Mouse (Mus musculus) T-cell, adult 2 months (primary cell): ENCODE measurements at regions not wholly inside any gene's neighbourhood (a gene's known extent, or its start where the extent isn't known, plus 50 kb on each side); places are given as distances from the start of the nearest gene placed in this dataset.
A peak's percentile ranks its signal among the peaks of the same experiment; 100 is the strongest.
"Not testable (repeated sequence)": the region's sequence is repeated elsewhere in the genome, so short reads cannot be mapped to it uniquely, and the experiment has no call there.

Source experiments
- DNase-seq: peaks from one replicate; pipeline ENCODE4 v3.0.0; 2022; ENCODE audit warnings: low spot score

DNA sequence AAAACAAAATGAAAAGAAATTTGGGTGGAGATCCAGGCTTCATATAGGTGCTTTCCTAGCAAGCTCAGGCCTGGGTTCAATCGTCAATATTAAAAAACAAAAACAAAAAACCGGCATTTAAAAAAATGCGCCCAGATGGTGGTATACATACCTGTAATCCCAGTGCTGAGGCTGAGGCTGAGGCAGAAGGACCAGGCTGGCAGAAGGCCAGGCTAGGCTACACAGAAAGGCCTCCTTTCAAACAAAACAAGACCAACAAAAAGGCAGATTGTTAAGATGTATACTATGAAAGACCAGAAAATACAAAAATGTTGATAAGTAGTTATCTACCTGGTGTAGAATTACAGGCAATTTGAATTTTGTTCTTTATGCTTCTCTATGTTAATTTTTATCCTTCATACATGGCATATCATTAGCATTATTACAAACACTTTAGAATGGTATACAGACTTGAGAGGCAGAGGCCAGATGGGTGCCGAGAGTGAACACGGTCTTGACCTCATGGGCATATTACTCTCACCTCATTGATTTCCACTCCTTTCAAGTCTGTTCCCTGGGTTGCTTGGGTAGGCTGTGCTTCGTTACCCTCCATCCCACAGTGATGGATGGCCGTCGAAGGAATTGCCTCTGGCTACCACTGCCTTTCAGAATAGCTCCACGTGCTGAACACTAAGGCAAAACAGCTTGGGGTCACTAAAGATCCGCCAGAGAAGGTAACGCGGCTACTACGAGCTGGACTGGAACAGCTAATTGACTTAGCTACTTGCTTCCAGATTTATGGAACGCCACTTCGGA is 339.6 kb upstream of the Gm6657 start:
- DNase-seq: no peak

GRCm38 (mm10) chr12:77855796-77856195 is 338.2 kb upstream of the Gm6657 start:
- no peak for DNase-seq

DNA sequence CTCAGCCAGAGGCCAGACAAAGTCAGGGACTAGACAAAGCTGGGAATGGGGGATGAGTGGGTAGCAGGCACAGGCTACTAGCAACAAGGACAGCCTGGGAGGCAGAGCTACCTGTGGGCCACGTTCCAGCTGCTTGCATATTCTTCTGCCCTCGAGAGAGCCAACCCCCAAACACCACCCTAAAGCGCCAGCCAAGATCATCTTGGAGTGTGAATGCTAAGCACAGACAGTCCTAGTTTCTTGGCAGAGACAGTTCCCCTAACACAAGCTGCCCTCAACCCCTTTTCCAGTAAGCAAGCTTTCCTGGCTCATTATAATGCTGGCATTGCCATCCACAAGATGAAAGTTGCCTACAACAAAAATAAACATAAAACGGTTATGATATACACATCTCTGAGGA is 336.8 kb upstream of the Gm6657 start:
- DNase-seq: no peak

- no peak for DNase-seq
Measured at GRCm38 (mm10) chr12:77860769-77861557, 333.1 kb upstream of the Gm6657 start.

DNA sequence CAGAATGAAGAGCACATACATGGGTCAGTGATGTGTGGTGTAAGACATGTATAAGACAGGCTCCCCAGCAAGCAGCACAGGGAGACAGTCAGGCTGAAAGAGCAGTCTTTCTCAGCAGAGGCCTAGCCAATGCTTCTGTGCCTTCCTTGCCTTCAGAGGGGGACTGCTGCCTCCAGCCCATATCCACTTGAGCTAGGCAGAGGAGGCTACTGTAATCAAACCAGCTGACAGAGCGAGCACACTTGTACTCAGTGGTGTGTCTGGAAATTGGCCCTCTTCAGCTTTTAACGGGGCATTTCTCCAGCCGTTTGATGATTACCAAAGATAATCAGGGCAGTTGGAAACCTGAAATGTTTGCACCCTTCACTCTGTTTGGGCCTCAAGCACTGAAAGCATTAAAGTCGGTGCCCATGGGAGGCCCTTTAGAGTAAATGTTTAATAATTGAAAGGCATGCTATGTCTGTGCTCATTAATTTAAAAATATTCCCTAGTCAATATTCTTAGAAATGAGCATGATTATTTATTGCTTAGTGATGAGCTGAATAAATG is 326.0 kb upstream of the Gm6657 start:
- no peak for DNase-seq

DNA sequence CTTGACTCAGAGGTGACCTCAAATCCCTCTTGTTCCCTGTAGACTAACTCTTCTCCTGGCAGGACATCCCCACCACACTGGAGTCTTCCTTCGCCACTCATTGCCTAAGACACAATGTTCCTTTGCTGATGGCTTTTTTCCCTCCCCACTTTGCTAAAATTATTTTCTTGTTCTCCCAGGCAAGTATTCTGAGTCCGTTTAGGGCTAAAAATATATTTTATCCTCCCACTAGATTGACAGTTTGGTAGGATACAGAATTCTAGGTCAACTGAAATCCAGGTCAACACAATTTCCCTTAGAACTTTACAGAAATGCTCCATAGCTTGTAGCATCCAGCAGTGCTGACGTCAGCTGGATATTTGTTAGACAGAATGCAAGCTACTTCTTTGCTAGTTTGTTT is 324.7 kb upstream of the Gm6657 start:
- DNase-seq: no peak

- no peak for DNase-seq
Measured at GRCm38 (mm10) chr12:77887335-77887734, 306.7 kb upstream of the Gm6657 start.

DNA sequence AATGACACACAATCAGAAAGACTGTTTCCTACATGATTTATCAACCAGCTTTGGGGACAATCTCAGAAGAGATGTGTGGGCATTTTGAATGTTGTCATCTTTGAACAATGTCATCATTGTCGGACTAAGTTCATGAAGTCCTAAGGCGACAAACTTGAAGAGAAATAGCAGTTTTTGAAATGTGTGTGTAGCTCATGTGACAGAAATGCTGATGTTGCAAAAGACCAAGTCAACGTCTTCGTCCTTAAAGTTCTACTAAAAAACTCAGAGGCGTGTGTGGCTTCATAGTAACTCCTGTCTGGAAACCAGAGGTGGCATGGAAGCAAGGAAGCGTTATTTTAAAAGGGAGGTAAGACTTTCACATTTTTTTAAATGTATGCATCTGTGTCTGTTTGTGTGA is 302.6 kb upstream of the Gm6657 start:
- DNase-seq: no peak

DNA sequence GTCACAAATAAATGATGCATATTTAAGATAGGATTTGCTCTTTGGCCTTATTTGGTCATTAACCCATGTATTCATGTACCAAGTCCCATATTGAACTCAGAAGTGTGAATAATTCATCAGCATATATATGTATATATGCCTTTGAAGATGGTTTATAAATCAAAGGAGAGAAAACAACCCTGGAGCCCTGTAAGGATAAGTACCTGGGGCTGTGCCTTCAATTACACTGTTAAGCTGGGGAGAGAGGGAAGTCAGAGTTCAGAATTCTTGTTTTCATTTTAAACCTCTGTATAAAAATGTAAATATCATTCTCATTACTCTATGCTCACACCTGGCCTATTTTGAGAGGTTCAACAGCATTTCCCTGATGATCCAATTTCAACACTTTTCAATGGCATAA is 299.8 kb upstream of the Gm6657 start:
- no peak for DNase-seq

DNA sequence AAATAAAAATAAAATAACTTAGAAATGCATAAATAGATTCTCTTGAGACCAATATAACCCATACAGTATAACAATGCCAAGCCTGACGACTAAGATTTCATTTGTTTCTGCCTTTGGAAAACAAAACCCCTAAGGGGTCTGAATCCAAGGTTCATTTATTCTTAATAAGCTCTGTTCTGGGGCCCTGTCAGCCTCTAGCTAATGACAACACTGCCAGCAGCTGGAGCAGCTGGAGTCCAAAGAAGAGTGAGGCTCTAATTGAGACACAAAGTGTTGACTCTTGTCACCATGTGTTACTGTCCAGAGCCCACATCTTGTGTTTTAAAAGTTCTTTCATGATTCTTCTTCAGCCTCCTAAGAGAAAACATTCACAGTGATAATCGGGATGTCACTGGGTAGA is 298.5 kb upstream of the Gm6657 start:
- no peak for DNase-seq

GRCm38 (mm10) chr12:77898974-77899373 is 295.1 kb upstream of the Gm6657 start:
- DNase-seq: not testable (repeated sequence)

DNA sequence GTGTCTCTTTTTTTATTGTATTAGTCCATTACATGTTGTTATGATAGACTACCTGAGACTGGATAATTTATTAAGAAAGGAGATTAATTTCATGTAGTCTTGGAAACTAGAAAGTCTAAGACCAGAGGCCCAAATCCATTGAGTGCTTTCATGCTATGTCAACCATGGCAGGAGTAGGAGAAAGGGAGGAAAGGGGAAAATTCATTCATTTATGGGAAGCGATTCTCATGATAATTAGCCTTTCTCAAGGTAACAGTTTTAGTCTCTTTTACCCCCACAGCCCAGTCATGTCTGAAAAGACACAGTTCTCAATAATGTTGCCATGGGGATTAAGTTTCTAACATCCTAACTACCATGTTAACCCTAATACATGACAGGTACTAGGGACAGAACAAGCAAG is 292.8 kb upstream of the Gm6657 start:
- DNase-seq: no peak

GRCm38 (mm10) chr12:77912863-77913554 is 281.0 kb upstream of the Gm6657 start:
- DNase-seq: no peak

DNA sequence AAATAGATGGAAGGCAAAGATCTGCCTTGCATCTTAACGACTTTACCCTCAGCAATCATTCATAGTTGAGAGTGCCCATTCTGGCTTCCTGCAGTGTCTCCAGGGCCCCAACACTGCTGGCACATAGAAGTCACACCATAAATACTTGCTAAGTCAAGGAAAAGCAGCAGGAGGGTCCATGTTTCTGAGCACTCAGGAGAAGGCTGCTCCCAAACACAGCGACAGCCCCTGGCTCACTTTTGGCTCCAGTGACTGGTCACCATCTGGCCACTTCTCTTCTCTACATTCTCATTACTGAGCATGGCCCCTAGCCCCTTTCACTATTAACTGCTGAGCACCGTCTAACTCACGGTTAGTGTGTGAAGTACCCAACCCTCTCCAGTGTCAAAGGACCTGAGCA is 265.3 kb upstream of the Gm6657 start:
- no peak for DNase-seq

GRCm38 (mm10) chr12:77929571-77929970 is 264.5 kb upstream of the Gm6657 start:
- no peak for DNase-seq

- no peak for DNase-seq
Measured at GRCm38 (mm10) chr12:77943960-77944359, 250.1 kb upstream of the Gm6657 start.

- peak; percentile 43 for DNase-seq
Measured at GRCm38 (mm10) chr12:77949474-77950017, 244.5 kb upstream of the Gm6657 start.

- no peak for DNase-seq
Measured at GRCm38 (mm10) chr12:77952492-77952891, 241.6 kb upstream of the Gm6657 start.

DNA sequence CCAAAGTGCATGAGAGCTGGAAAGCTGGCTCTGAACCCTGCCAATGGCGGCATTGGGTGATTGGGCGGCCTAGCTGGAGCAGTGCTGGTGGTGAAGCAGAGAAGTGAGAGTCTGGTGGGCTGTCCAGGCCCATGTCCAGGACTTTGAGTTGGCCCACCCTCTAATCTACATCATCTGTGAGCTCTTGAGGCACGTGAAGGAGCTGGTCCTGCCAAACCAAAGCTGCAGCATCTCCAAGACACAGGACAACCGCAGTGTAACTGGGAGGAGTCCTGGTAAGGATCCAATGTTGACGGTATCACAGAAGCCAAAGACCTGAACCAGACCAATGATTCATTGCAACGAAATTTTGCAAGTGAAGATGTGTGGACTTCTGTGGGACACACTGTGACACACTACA is 231.4 kb upstream of the Gm6657 start:
- no peak for DNase-seq

GRCm38 (mm10) chr12:77968543-77968942 is 225.5 kb upstream of the Gm6657 start:
- DNase-seq: no peak

- no peak for DNase-seq
Measured at GRCm38 (mm10) chr12:77970026-77970425, 224.0 kb upstream of the Gm6657 start.

GRCm38 (mm10) chr12:77972165-77972564 is 221.9 kb upstream of the Gm6657 start:
- DNase-seq: no peak
